Mouse (Mus musculus) activated CD4-positive, CD25-positive, alpha-beta regulatory T cell, adult 9 weeks (primary cell): ENCODE measurements around the gene Rubcnl. TPM values are rescaled to one million over a fixed set of nuclear protein-coding genes. Genes with fewer than 3 reads are reported as not detected.

Experiments used
- polyA plus RNA-seq: library from polyadenylated mRNA; unstranded; fragments of 100-300 nt; shearing (Covaris generic); gene quantifications from one replicate; pipeline ENCODE4 v1.2.1, GENCODE M21; 2017

Gene Rubcnl
- 0.65 TPM for polyA plus RNA-seq

GRCm38 (mm10) chr14:75015856-75016714 is at the start of gene Rubcnl:
Rubcnl (plus strand) TSS chr14:75016027.

Other genes starting within 250 kb of the Rubcnl start
- 36.4 TPM for gene Lrch1, start 68.2 kb upstream of the Rubcnl start, polyA plus RNA-seq
- not detected for gene Lrrc63, start 114.9 kb downstream of the Rubcnl start, polyA plus RNA-seq
- gene Lcp1, start 115.1 kb downstream of the Rubcnl start, polyA plus RNA-seq, result 1,494 TPM
- not detected for gene Cpb2, start 226.3 kb downstream of the Rubcnl start, polyA plus RNA-seq